Mouse (Mus musculus) liver, adult 2 months (tissue): ENCODE measurements at regions not wholly inside any gene's neighbourhood (a gene's known extent, or its start where the extent isn't known, plus 50 kb on each side); places are given as distances from the start of the nearest gene placed in this dataset.

Source experiments
- DNase-seq: peaks from one replicate; pipeline ENCODE4 v3.0.0-alpha.2; 2011; ENCODE audit warnings: low read depth, low spot score; ENCODE audit errors: extremely low read depth
- H3K27ac ChIP-seq: fragments of 200-500 bp; replicated peaks from 2 replicates; pipeline ENCODE4 v1.5.1; 2012; ENCODE audit warnings: low read depth, mild to moderate bottlenecking, control low read depth, inconsistent platforms, low read length; ENCODE audit not compliant: insufficient read depth
- H3K27me3 ChIP-seq: fragments of 200-500 bp; 2 replicates; pipeline ENCODE4 v1.6.1; 2012; ENCODE audit warnings: mild to moderate bottlenecking, moderate library complexity, low read length, inconsistent platforms; ENCODE audit not compliant: control insufficient read depth, insufficient read depth
- H3K36me3 ChIP-seq: fragments of 200-500 bp; 2 replicates; pipeline ENCODE4 v1.6.1; 2012; ENCODE audit warnings: low read length, inconsistent platforms; ENCODE audit not compliant: control insufficient read depth, insufficient read depth
- H3K4me1 ChIP-seq: fragments of 200-500 bp; 2 replicates; pipeline ENCODE4 v1.6.1; 2011; ENCODE audit warnings: low read length; ENCODE audit not compliant: control insufficient read depth, insufficient read depth
- H3K4me3 ChIP-seq: fragments of 200-500 bp; 2 replicates; pipeline ENCODE4 v1.5.1; 2011; ENCODE audit warnings: low read depth, mild to moderate bottlenecking, control low read depth, low read length, moderate library complexity; ENCODE audit not compliant: insufficient read depth
- H3K79me2 ChIP-seq: fragments of 200-500 bp; 2 replicates; pipeline ENCODE4 v1.6.1; 2012; ENCODE audit warnings: inconsistent platforms, mild to moderate bottlenecking, low read length, moderate library complexity; ENCODE audit not compliant: control insufficient read depth, insufficient read depth
- H3K9ac ChIP-seq: fragments of 200-500 bp; 2 replicates; pipeline ENCODE4 v1.6.1; 2012; ENCODE audit warnings: low read depth, mild to moderate bottlenecking, control low read depth, inconsistent platforms, low read length
- CTCF ChIP-seq: fragments of 200-500 bp; IDR thresholded peaks from 2 replicates; pipeline ENCODE4 v1.5.1; 2011; ENCODE audit warnings: low read depth, low read length, control low read depth
- POLR2A ChIP-seq: fragments of 200-500 bp; IDR thresholded peaks from 2 replicates; pipeline ENCODE4 v1.6.1; 2011; ENCODE audit warnings: low read length, control low read depth; ENCODE audit not compliant: insufficient read depth; ENCODE audit errors: extremely low read depth
- WGBS: fragments of 180-500 bp; shearing (Covaris S2); methylation state at CpG from one replicate; pipeline ENCODE4 v1.1.7; 2018; 5-methylcytosine and 5-hydroxymethylcytosine counted together

- Histone ChIP-seq H3K27ac (no peak overlapping the region), H3K36me3 (no peaks in the 10 kb centered on the region), H3K27me3 (no peaks in the 10 kb centered on the region), H3K79me2 (no peaks in the 10 kb centered on the region), H3K9ac (no peak overlapping the region), H3K4me3 (no peak overlapping the region), H3K4me1 (no peaks in the 10 kb centered on the region)
- WGBS, result 70% methylated on average over 2 of the region's 2 CpGs
- no peak for DNase-seq
- TF ChIP-seq CTCF (no peak), POLR2A (no peak)
Observed at GRCm38 (mm10) chr13:86274926-86275622, 228.4 kb upstream of the Cox7c start.

DNA sequence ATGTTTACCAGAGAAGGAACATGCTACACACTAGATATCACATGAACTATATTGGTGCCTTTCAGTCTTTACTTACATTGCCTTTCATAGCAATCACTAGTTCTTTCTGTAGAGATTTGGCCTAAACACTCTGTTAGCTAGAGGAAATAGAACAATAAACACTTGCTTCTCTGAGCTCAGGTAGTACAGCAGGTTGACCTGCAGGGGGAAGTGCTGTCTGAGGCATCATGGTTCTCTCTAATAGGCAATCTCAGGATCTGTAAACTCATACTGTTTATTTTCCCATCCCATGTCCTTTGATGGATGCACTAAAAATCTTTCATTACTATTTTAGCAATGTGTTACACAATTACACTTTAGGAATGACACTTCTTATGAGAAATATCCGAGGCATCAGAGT is 191.3 kb upstream of the Cox7c start:
- TF ChIP-seq CTCF, result 0 out of 2 replicates have a peak, but pooled peaks have one; percentile 10
- TF ChIP-seq POLR2A, result no peak
- no peaks in the 10 kb centered on the region for H3K4me1 ChIP-seq
- no peak overlapping the region for H3K4me3 ChIP-seq
- no peaks in the 10 kb centered on the region for H3K27me3 ChIP-seq
- H3K79me2 ChIP-seq, result no peaks in the 10 kb centered on the region
- 78% methylated on average over 1 of the region's 1 CpGs for WGBS
- H3K9ac ChIP-seq, result no peak overlapping the region
- H3K36me3 ChIP-seq, result no peaks in the 10 kb centered on the region
- no peak for DNase-seq
- no peak overlapping the region for H3K27ac ChIP-seq

GRCm38 (mm10) chr13:86205641-86206040 is 158.9 kb upstream of the Cox7c start:
- no peaks in the 10 kb centered on the region for H3K27me3 ChIP-seq
- DNase-seq, result no peak
- TF ChIP-seq CTCF (no peak), POLR2A (no peak)
- 66% methylated on average over 3 of the region's 3 CpGs for WGBS
- H3K4me3 ChIP-seq, result no peak overlapping the region
- H3K27ac ChIP-seq, result no peak overlapping the region
- no peaks in the 10 kb centered on the region for H3K4me1 ChIP-seq
- H3K79me2 ChIP-seq, result no peaks in the 10 kb centered on the region
- H3K36me3 ChIP-seq, result no peaks in the 10 kb centered on the region
- no peak overlapping the region for H3K9ac ChIP-seq

DNA sequence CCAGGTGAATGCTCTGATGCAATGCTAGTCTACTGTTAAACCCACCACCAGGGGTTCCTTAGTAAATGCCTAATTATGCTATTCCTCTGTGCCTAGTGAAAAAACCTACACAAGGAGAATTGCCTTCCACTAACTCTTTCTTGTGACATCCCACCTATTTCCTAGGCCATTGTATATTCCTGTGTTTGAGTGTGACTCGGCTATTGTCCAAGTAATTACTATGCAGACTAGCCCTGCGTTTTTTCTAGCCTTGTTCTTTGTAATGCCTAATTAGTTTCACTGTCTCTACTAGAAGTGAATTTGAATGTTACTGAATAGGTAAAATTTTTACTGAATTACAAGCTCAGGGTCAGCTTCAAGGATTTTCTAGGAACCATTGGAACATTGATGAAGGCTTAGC is 133.8 kb upstream of the Cox7c start:
- no peak overlapping the region for H3K4me3 ChIP-seq
- H3K27me3 ChIP-seq, result no peaks in the 10 kb centered on the region
- H3K36me3 ChIP-seq, result no peaks in the 10 kb centered on the region
- no peak for DNase-seq
- no peak overlapping the region for H3K9ac ChIP-seq
- H3K4me1 ChIP-seq, result no peaks in the 10 kb centered on the region
- TF ChIP-seq POLR2A (no peak), CTCF (no peak)
- 52% methylated on average over 2 of the region's 2 CpGs for WGBS
- H3K79me2 ChIP-seq, result no peaks in the 10 kb centered on the region
- no peak overlapping the region for H3K27ac ChIP-seq

DNA sequence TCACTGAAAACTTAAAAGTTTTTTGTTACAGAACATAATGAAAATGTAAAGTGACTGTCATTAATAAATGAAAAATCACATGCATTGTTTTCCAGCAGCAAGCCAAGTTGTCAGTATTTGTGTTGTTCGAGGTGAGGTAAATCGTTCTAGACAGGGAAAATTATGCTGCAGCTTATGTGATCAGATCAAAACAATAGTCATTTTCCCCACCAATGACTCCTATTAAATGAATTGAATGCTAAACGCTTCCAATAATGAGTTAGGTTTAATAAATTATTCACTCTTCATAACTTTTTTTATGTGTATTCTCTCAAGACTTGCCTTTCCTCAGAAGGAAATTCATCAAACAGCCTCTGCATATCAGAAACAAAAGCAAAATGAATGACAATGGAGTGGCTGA is 100.6 kb upstream of the Cox7c start:
- H3K79me2 ChIP-seq, result no peaks in the 10 kb centered on the region
- TF ChIP-seq CTCF, result no peak
- TF ChIP-seq POLR2A, result no peak
- no peaks in the 10 kb centered on the region for H3K27me3 ChIP-seq
- 81% methylated on average over 3 of the region's 3 CpGs for WGBS
- H3K4me1 ChIP-seq, result no peaks in the 10 kb centered on the region
- H3K27ac ChIP-seq, result no peak overlapping the region
- no peaks in the 10 kb centered on the region for H3K36me3 ChIP-seq
- H3K9ac ChIP-seq, result no peak overlapping the region
- DNase-seq, result no peak
- H3K4me3 ChIP-seq, result no peak overlapping the region

- WGBS, result 32% methylated on average over 6 of the region's 6 CpGs
- Histone ChIP-seq H3K27ac (no peak overlapping the region), H3K4me1 (peaks cover 8% of the 10 kb centered on the region; the same call in 1 of the 2 replicates), H3K27me3 (no peaks in the 10 kb centered on the region), H3K4me3 (no peak overlapping the region), H3K79me2 (no peaks in the 10 kb centered on the region), H3K36me3 (no peaks in the 10 kb centered on the region), H3K9ac (no peak overlapping the region)
- peak; percentile 34 for DNase-seq
- TF ChIP-seq POLR2A, result no peak
- no peak for TF ChIP-seq CTCF
Observed at GRCm38 (mm10) chr13:86111372-86112094, 64.8 kb upstream of the Cox7c start.
